Mouse (Mus musculus) ovary, adult 18-20 months (tissue): Measurements from ENCODE around the gene Pard3b.

Source experiments
- DNase-seq: peaks from one replicate; pipeline ENCODE4 v3.0.0; 2022; ENCODE audit warnings: low spot score, mixed read lengths

Gene Pard3b

DNA sequence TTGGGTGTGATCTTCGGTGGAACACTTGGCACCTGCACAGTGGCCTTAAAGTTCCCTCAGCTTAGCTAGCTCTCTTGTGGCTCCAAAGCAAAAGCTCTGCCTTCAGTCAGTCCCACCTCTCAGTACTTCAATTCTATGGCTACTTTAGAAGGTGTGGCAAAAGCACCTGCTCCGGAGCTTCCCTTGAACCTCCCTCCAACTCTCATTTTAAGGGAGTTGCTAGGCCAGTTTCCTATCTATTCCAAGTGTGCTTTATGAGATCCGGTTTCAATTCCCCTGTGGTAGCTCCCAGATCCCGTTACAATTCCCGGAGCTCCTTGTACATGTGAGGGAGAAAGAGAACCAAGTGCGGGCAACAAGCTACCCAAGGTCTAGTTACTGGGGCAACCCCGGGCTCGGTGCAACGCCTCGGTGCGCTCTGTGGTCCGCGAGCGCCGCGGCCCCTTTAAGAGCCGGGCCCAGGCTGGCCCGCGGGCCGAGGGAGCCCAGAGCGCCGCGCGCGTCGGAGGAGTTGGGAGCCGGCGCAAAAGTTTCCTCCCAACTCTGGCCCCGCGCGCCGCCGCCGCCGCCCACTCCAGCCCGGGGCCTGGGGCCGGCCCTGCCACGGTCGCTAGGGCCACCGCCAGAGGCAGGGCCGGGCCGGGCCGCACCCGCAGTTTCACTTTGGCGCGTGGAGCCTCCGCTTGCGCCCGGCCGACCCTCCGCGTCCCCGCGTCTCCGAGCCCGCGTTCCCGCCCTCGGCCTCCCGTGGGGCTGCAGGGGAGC is at the start of gene Pard3b:
Gene Pard3b, plus strand, starts transcription at position 478 of the 765 bp plus-strand sequence.
- peak; percentile 48 for DNase-seq

DNA sequence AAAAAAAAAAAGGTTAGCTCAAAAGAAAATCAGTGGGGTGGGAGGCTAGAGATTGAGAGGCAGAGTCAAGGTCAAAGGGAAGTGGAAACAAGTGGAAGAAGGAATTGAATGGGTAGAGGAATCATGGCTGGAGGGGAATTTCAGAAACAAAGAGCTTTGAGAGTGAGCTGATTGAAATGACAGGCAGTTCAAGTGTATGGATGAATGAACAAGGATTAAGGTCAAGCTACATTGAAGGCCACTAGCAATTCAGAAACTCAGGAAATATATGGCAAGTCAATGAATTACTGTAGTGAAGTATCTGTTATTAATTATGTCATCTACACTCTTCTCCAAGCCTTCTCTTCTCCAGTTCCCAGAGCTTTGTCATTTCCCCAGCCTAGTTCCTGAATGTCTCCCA is 22.4 kb upstream of the Pard3b start:
- DNase-seq: no peak

DNA sequence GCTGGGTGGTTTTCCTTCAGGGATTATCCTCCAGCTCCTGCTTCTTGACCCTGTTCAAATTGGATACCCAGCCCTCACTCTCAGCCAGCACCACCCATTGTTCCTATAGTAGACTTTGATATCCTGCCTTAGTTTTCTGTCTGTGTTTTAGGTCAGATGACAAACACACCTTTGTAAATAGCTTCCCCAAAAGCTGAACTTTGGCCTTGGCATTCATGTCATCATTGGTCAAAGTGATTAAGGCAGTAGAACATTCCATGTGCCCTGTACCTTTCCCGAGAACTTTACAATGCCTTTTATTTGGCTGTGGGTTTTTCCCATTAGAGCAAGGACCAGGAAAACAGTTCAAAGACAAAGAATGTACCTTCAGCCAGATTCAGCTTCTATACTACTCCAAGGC is 18.0 kb upstream of the Pard3b start:
- no peak for DNase-seq

DNA sequence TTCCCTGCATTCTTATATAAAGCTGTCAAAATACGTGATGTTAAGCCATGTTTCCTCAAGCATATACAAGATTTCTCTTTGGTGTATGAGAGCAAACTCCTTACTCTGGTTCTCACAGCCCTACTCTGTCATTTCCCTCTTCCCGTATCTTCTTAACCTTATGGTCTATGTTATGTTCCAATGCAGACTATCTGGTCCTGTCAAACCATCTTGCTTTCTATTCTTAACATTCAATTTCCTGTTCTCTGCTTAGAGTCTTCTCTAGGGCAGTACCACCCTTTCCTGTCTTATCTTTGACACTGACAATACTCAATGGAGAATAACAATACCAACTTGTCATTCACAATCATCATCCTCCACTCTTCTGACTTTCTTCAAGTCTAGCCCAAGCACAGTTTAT is 8.8 kb upstream of the Pard3b start:
- no peak for DNase-seq

DNA sequence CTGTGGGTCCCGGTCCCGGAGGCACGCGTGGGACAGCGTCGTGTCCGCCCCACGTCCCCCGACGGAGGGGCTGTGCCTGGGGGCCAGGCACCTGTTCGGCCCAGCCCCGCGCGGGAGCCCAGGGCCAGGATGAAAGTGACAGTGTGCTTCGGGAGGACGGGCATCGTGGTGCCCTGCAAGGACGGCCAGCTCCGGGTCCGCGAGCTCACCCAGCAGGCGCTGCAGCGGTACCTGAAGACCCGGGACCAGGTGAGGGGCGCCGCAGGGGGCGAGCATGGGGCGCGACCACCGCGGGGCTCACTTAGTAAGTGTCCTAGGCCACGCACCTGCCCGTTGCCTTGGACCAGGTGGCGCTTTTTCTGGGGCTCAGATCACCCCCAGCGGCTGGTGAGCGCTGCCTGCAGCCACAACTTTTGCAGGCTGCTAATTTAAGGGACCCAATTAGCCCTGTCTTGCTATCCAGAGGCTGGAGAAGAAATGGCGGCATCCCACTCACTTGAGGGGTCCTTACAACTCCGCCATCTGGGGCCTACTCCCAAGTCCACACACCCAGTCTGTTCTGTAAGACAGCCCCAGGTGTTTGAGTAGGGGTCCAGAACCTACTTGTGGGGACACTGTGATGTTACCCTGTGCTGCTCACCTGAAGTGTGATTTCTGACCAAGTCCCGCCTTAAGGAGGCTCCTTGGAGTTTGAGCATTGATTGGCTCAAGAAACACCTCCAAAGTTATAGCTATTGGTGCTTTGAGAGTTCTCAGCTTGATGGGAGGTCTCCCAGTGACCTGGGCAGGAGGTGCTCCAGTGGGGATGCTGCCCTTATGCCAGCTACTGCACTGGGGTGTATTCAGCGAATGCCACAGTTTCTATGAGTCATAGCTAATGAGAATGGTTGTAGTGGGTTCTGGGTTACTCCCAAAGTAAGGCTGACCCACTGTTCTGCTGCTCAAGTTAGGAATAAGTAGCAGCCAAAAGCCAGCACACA is 780 bp downstream of the Pard3b start:
- no peak for DNase-seq

DNA sequence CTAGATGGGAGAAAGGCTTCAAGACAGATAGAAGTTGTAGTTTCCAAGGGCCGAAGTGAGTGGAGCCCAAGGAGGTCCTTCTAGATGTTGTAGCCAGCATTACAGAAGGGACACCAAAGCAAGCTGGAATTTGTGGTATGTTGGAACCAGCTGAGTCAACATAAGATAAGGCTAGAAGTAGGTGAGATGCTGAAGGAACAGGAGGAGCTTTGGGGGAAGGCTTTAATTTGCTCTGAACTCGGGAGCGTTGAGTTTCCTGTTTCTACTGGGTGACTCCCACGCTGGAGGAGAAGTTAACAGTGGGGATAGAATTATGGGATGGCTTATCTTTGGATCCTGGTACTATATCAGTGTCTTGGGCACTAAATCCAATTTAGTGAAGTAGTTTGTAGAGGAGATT is 3.3 kb downstream of the Pard3b start:
- no peak for DNase-seq

DNA sequence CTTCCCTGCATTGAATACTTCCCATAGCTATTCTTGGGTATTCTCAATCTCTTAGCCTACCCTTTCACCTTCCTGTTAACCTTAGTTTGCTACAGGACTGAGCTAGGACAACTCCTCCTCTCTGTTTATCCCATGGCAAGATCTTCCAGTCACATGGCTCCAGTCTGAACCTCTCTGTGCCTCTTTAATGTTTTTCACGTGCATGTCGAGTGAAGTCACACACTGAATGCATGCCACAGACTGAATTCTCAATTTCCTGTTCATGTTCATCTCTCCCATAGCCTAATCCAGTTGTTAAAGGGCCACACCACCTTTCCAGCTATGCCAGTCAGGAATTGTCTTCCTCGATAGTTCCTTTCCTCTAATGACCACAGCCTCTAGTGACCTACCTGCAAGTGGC is 6.4 kb downstream of the Pard3b start:
- no peak for DNase-seq

DNA sequence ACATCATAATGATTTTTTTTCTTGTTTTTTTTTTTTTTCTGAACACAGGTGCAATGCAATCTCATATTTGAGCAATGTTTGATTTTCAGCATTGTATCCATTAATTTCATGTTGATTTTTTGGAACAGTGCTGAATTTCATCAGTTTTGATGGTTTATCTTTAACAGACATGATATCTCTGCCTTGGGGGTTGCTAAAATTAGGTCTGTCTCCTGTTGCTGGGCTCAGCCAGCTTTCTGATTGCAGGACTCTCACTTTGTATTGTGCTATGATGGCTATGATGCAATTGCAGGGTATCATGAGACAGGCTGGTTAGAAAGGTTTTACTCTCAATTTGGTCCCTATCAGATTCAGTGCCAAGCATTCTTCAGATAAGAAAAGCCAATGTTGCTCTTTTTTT is 11.3 kb downstream of the Pard3b start:
- no peak for DNase-seq

DNA sequence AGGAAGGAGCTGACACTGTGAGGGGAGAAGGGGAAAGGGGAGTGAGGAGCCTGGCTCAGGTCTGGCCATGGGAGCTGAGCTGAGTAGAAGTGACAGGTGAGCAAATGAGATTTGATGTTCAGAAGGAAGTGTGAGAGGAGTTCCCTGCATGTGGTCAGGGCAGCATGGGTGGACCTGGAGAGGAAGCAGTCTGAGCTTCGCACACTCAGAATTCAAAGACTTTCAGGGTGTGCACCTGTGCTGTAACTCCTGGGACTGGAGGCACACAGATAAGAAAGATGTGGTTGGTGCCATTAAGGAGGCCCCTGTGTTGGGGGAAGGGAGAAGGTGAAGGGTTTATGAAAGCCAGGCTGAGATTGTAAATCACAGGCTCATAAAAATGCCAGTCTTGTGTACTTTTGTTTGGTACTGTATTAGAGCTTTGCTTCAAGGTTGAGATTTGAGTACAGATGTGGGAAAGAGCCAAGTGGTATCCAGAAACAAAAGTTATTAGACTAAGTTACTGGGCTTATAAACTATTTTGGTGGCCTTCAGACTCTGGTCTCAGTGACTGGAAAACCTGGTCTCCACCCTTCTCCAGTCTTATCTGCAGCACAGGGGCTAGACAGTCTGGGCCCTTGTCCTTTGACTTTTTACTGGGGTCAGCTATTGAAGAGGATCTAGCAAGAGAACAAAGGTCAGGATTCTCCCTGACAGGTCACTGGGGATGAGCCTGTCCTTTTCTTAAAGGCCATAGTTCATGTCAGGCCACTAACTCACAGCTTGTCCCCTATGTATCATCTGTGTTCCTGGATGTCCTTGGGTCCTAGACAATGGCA is 13.0 kb downstream of the Pard3b start:
- no peak for DNase-seq

DNA sequence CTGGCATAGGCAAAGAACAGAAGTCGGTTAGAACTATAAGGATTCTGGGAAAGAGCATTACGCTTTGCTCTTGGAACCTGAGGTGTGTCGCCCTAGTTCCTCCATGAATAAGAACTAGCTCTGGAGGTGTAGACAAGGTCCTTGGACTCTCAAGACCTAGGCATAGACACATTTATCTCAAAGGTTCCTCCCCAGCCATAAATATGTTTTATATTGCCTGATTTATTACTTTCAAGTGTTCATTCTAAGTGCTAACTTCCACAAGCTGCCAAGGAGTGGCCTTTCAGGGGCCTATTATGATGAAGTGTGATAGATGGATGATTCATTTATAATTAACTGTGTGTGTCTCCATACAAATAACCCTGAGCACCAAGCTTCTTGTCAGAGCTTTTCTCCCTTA is 19.1 kb downstream of the Pard3b start:
- DNase-seq: no peak

DNA sequence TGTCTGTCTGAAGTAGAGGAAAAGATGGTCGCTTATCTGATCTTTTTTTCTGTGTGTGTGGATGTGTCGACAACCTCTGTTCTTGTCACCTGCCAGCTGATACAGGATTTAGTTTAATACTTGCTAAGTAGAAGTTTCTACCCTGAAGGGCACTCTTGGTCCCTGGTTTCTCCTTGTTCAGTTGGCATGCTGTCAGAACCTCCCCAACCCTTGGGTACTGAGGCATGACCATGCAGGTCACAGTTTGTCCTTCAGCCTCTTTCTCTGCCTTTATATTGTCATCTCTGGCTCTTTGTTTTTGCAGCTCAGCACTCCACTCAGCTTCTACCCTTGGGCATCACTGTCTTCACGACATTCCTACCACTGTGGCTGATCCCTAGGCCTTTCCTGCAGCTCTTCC is 21.3 kb downstream of the Pard3b start:
- DNase-seq: no peak

DNA sequence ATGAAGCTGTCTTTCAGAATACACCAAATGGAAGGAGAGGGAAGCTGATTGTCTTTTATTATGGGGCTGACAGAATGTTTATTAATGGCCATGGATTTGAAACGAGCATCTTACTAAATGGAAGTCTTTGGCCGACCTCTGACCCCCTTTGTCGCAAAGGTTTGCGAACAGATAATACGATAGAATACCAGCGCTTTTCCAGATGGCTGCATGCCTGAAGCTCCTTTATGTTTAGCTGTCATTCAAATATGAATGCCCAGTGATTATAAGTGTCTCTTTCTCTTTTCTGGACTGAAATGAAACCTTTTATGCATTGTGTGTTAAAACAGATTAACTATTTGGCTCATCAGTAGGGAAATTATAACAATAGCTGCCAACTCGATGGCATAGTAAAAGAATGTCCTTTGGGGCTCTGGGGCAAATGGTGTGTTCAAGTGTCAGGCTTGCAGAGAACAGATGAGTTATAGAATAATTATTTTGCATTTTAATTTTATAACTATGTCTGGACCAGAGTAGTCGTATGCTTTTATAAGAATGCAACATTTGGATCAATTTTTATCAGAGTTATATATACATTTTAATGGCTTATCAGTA is 46.7 kb downstream of the Pard3b start:
- DNase-seq: no peak

DNA sequence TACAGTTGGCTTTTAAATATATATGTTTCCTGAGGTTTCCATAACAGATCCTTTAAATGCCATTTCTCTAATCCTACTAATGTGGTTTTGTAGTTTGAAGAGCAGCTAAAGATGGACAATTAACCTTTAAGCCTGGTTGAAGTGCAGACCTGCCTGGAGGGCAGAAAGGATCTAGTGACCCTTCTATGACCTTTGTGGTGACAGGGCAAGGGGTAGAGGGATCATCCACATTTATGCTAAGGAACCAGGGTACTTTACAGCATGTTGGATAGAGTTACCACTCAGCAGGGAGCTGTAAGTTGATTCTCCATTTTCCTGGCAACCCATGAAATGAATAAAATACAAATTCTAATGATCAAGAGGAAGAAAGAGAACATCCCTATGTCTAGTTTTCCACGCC is 47.3 kb downstream of the Pard3b start:
- DNase-seq: no peak

DNA sequence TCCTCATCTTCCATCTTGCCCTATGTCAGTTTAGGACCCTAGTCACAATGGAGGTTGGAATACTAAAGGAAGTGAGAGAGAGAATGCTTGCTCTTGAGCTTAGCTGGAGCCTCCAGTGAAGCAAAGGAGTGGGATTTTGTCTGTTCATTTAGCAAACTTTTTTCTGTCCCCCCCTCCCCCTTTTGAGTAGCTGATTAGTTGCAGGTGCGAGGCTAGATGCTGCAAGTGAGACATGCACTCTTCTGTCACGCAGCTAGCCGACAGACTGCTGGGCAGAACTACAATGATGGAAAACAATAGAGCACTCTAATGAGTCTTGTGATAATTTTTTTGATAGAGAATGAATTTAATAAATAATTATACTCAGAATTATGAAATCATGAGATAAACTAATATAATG is 49.7 kb downstream of the Pard3b start:
- no peak for DNase-seq

DNA sequence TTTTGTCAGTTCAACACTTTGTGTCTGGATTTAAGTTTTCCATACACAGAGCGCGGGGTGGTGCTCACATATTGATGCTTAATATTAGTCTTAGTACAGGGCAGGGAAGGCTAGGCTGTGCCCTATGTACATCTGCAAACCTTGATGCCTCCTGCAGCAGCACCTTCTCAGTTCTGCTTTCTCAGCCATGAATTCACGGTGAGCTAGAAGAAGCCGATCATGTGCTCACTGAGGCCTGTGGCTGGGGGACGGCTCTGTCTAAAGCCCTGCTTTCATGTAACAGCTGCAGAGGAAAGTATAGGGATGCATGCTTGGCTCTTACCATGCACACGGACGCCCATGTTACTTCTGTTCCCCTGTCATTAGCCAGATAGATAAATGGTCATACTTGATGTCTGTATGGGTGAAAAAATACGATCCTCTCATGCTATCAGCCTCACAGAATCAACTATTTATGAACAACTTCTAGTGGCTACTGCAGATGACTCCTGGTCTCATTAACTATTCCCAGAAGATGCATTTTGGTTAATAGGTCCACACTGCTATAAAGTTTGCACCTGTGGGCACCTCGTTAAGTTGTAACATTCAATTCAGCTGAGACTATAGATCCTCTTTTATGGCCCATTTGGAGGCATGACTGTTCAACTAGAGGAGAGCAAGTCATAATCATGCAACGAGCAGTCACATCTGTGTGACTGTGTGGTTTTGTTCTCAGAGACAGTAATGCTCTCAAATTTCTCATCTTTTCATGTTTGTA is 60.0 kb downstream of the Pard3b start:
- no peak for DNase-seq

DNA sequence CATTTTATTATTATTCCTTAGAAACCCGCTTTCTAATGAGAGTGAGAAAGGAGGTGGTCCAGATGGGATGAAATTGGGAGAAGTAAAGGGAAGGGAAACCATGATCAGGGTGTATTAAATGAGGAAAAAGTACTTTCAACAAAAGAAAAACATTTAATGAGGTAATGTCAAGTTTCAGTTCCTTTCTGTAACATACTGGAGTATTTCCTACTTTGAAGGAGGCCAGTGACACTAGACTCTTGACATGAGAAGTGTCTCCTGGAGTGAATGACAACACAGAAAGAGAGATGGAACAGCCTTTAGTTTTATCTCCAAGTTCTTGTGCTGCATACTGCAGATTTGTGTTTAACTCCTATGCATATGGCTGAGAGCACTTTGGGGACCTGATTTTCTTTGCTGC is 71.2 kb downstream of the Pard3b start:
- DNase-seq: no peak

DNA sequence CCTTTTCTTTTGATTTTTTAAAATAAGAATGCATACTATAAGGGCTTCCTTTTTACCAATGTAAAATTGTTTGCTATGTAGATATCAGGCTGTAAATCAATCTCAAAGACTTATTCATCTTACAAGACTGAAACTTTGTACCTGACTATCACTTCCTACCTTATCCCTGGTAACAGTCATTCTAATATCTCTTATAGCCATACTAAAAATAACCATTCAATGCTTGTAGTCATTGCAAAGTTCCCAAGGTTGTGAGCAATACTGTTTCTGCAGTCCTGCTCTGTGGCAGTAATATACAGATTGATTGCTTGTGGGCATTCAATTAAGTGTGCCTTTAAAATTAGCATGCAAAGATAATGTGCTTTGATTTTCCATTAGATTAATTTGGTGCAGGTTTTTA is 72.9 kb downstream of the Pard3b start:
- no peak for DNase-seq

DNA sequence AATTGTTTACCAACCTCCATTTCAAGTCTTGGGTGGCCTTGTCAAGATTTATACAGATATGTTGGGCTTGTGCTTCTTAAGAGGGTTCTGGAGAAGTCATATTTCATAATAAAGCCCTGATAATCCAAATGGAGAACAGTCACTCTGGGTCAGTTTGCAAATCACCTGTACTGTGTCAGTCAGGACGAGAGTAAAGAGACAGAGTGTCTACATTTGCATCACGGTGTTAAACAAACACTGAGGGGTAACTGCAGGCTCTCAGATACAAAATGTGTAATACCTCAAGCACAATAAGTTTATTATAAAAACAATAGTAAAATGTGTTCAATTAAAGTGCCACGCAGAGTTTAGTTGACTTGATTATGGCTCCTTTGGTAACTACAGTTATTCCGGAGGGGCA is 91.0 kb downstream of the Pard3b start:
- no peak for DNase-seq

DNA sequence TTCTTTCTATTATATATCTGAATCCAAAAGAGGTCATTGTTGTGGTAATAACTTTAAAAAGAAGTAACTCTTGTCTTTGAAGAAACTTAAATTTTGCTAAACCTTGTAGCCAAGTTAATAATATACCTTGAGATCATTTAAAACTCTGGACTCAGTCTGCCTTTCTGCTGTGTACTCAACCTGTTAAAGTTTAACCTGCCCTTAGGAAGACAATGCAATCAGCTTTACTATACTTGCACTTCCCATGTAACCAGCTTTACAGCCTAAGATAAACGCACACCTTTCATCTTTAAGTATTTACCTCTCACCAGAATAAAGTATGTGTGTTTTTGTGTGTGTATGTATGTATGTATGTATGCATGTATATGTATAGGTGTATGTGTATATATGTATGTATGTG is 97.9 kb downstream of the Pard3b start:
- DNase-seq: no peak

DNA sequence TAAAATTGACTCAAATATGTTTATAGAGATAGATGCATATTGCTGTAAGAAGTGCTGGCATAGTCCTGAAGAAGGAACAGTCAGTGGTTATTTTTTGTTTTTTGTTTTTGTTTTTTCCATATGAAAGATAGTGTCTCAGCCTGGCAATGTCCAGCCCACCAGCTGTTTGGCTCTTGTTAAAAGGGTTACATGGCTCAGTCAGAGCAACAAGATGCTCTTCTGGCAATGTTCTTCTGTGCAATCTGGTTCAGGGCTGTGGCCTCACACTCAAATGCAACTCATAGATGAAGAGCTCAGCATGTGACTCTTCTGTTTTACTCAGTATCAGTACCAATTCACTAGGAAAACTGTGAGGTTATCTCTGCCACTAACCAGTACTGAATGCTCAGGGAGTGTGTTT is 104.2 kb downstream of the Pard3b start:
- DNase-seq: no peak

DNA sequence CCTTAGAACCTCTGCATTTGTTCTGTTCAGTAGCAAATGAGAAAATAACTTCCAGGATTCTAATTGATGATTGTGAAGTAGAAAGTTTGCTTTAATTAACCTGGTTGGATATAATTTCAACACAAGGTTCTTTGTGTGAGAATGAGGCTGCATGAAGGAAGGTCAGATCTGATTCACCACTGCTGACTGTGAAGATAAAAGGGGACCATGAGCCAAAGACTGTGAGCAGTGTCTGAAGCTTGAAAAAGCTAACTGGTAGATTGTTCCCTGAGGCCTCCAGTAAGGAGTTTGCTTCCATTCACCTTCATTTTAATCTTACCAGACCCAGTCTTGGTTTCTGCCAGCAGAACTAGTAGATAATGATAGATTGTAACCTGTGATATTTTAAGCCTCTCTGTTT is 108.9 kb downstream of the Pard3b start:
- DNase-seq: no peak
